Mouse (Mus musculus) C2C12 (cell line): ENCODE measurements around the gene Dusp1. TPM values are rescaled to one million over a fixed set of nuclear protein-coding genes. Genes with fewer than 3 reads are reported as not detected.

ENCODE experiments used
- H3K27me3 ChIP-seq: one replicate; pipeline ENCODE4 v1.6.1; 2011; ENCODE audit not compliant: control insufficient read depth, insufficient read depth, insufficient read length
- H3K36me3 ChIP-seq: one replicate; pipeline ENCODE4 v1.6.1; 2011; ENCODE audit not compliant: control insufficient read depth, insufficient read depth
- H3K4me3 ChIP-seq: one replicate; pipeline ENCODE4 v1.5.1; 2011; ENCODE audit warnings: mild to moderate bottlenecking, control low read depth; ENCODE audit not compliant: poor library complexity, insufficient read depth, severe bottlenecking
- H3K79me2 ChIP-seq: one replicate; pipeline ENCODE4 v1.6.1; 2011; ENCODE audit not compliant: control insufficient read depth, insufficient read depth
- H3K79me3 ChIP-seq: one replicate; pipeline ENCODE4 v1.6.1; 2011; ENCODE audit warnings: low read depth, control low read depth
- H3ac ChIP-seq: one replicate; pipeline ENCODE3; 2011; ENCODE audit warnings: low read depth; ENCODE audit not compliant: control insufficient read depth, insufficient read length
- CEBPB ChIP-seq: IDR thresholded peaks from one replicate; pipeline ENCODE4 v1.6.1; 2011; ENCODE audit warnings: low read depth, mild to moderate bottlenecking, control low read depth, moderate library complexity
- CTCF ChIP-seq: IDR thresholded peaks from one replicate; pipeline ENCODE4 v1.5.1; 2011; ENCODE audit not compliant: control insufficient read depth, insufficient read depth, insufficient read length
- FOSL1 ChIP-seq: IDR thresholded peaks from one replicate; pipeline ENCODE4 v1.8.0; 2011; ENCODE audit warnings: mild to moderate bottlenecking, low read length; ENCODE audit not compliant: poor library complexity, insufficient read depth, severe bottlenecking
- MAX ChIP-seq: IDR thresholded peaks from one replicate; pipeline ENCODE4 v1.6.1; 2011; ENCODE audit warnings: mild to moderate bottlenecking, control low read depth
- MYOD1 ChIP-seq: IDR thresholded peaks from one replicate; pipeline ENCODE4 v1.6.1; 2011; ENCODE audit warnings: low read depth; ENCODE audit not compliant: control insufficient read depth, insufficient read length
- MYOG ChIP-seq: IDR thresholded peaks from one replicate; pipeline ENCODE4 v1.6.1; 2011; ENCODE audit not compliant: control insufficient read depth, insufficient read length; ENCODE audit errors: extremely low read depth
- USF1 ChIP-seq: IDR thresholded peaks from one replicate; pipeline ENCODE4 v1.6.1; 2011; ENCODE audit warnings: low read depth, mild to moderate bottlenecking, control low read depth, moderate library complexity
- polyA plus RNA-seq: library from polyadenylated mRNA; unstranded; fragments of >200 nt; fragmentation: generic; extraction: Trizol; gene quantifications from one replicate; pipeline ENCODE4 v1.2.1, GENCODE M21; 2012; ENCODE audit warnings: missing spikeins

Gene Dusp1
- polyA plus RNA-seq, 1 experiment, result 16.4 TPM

GRCm38 (mm10) chr17:26502808-26503671 lies 58.9 kb downstream of the Dusp1 start:
- peaks cover 24% of the 10 kb centered on the region for H3K36me3 ChIP-seq
- H3K4me3 ChIP-seq, result no peak overlapping the region
- H3K27me3 ChIP-seq, result no peaks in the 10 kb centered on the region
- H3ac ChIP-seq, result no peak overlapping the region
- TF ChIP-seq USF1, result no peak
- TF ChIP-seq CEBPB, result no peak
- TF ChIP-seq MYOG, result no peak
- no peak for TF ChIP-seq MYOD1
- no peak for TF ChIP-seq FOSL1
- no peak for TF ChIP-seq MAX
- no peak for TF ChIP-seq CTCF
- peaks cover 25% of the 10 kb centered on the region for H3K79me2 ChIP-seq
- H3K79me3 ChIP-seq, result peaks cover 13% of the 10 kb centered on the region

- TF ChIP-seq MYOD1 (no peak), CTCF (no peak), MYOG (no peak), USF1 (no peak), FOSL1 (no peak), CEBPB (no peak), MAX (no peak)
- Histone ChIP-seq H3ac (no peak overlapping the region), H3K27me3 (no peaks in the 10 kb centered on the region), H3K36me3 (peaks cover 21% of the 10 kb centered on the region), H3K79me2 (peaks cover 13% of the 10 kb centered on the region), H3K79me3 (peaks cover 5% of the 10 kb centered on the region), H3K4me3 (no peak overlapping the region)
Measured at GRCm38 (mm10) chr17:26501826-26502225, 60.1 kb downstream of the Dusp1 start.

GRCm38 (mm10) chr17:26498626-26499025 lies 63.3 kb downstream of the Dusp1 start:
- Histone ChIP-seq H3ac (no peak overlapping the region), H3K79me2 (no peaks in the 10 kb centered on the region), H3K36me3 (no peaks in the 10 kb centered on the region), H3K4me3 (no peak overlapping the region), H3K79me3 (no peaks in the 10 kb centered on the region), H3K27me3 (no peaks in the 10 kb centered on the region)
- TF ChIP-seq CTCF (no peak), MYOG (no peak), FOSL1 (no peak), USF1 (no peak), CEBPB (no peak)

- no peaks in the 10 kb centered on the region for H3K79me3 ChIP-seq
- no peak overlapping the region for H3K4me3 ChIP-seq
- no peak overlapping the region for H3ac ChIP-seq
- H3K27me3 ChIP-seq, result no peaks in the 10 kb centered on the region
- H3K79me2 ChIP-seq, result no peaks in the 10 kb centered on the region
- no peak for TF ChIP-seq CTCF
- TF ChIP-seq USF1, result no peak
- TF ChIP-seq MYOD1, result no peak
- no peak for TF ChIP-seq FOSL1
- TF ChIP-seq CEBPB, result no peak
- H3K36me3 ChIP-seq, result no peaks in the 10 kb centered on the region
Measured at GRCm38 (mm10) chr17:26497416-26497923, 64.5 kb downstream of the Dusp1 start.

GRCm38 (mm10) chr17:26494642-26495468 lies 67.1 kb downstream of the Dusp1 start:
- no peak for TF ChIP-seq MYOG
- no peak for TF ChIP-seq CEBPB
- no peak for TF ChIP-seq USF1
- no peak for TF ChIP-seq MYOD1
- no peak for TF ChIP-seq MAX
- TF ChIP-seq FOSL1, result no peak
- no peak for TF ChIP-seq CTCF
- Histone ChIP-seq H3K79me3 (no peaks in the 10 kb centered on the region), H3K79me2 (no peaks in the 10 kb centered on the region), H3K4me3 (no peak overlapping the region), H3K27me3 (no peaks in the 10 kb centered on the region), H3K36me3 (no peaks in the 10 kb centered on the region), H3ac (no peak overlapping the region)
